Mouse (Mus musculus): ENCODE data around the gene Ccdc17. TPM values are rescaled to one million over a fixed set of nuclear protein-coding genes. Genes with fewer than 3 reads are reported as not detected.
A peak's percentile ranks its signal among the peaks of the same experiment; 100 is the strongest.

Ccdc17 gene
- polyA plus RNA-seq, 1 experiment from 2014 or later = 2.5 TPM

DNA sequence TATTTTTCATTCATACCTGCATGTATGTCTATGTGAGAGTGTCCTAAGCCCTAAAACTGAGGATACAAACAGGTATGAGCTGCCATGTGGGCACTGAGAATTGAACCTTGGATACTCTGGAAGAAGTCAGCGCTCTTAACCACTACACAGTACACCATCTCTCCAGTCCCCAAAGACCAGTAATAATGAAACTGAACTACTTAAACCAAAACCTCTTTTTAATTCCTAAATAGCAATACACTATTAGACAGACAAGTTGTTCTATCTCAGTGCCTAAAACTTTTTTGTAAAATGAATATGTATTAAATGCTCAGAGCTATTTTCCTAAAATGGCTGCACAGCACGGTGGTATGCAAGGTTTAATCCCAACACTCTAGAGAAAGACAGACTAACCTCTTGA, 18.8 kb downstream of the Ccdc17 start:
- no peak for ATAC-seq (ENCODE audit: insufficient number of reproducible peaks, insufficient read depth, low FRiP score, low TSS enrichment)
- Histone ChIP-seq H3K4me1 (no peaks in the 10 kb centered on the region), H3K36me3 (peaks cover 69% of the 10 kb centered on the region), H3K4me2 (replicated peaks) (no peak overlapping the region), H3K27me3 (no peaks in the 10 kb centered on the region), H3K9ac (no peak overlapping the region), H3K9me3 (no peaks in the 10 kb centered on the region), H3K4me3 (no peak overlapping the region), H3K27ac (no peak overlapping the region)
- 96% methylated on average over 2 of the region's 2 CpGs for WGBS

DNA sequence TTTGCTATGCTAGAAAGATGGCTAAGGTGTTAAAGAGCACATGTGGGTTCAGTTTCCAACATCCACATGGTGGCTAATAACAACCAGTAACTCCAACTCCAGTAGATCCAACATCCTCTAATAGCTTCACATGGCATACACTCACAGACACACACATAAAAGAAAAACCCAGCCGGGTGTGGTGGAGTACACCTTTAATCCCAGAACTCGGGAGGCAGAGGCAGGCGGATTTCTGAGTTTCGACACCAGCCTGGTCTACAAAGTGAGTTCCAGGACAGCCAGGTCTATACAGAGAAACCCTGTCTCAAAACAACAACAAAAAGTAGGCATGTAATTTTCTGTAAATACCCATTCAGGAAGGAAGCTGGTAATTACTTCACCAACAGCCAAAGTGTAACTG, 28.4 kb downstream of the Ccdc17 start:
- no peak for ATAC-seq (ENCODE audit: insufficient number of reproducible peaks, insufficient read depth, low FRiP score, low TSS enrichment)
- Histone ChIP-seq H3K27ac (no peak overlapping the region), H3K4me2 (replicated peaks) (peak overlapping the region; percentile 67; the same call in 1 of the 2 replicates), H3K36me3 (peaks cover 35% of the 10 kb centered on the region), H3K9me3 (no peaks in the 10 kb centered on the region), H3K4me1 (peaks cover 10% of the 10 kb centered on the region; the same call in 1 of the 2 replicates), H3K4me3 (peak overlapping the region; percentile 83; the same call in 1 of the 2 replicates), H3K9ac (no peak overlapping the region), H3K27me3 (no peaks in the 10 kb centered on the region)
- WGBS = 90% methylated on average over 4 of the region's 4 CpGs

DNA sequence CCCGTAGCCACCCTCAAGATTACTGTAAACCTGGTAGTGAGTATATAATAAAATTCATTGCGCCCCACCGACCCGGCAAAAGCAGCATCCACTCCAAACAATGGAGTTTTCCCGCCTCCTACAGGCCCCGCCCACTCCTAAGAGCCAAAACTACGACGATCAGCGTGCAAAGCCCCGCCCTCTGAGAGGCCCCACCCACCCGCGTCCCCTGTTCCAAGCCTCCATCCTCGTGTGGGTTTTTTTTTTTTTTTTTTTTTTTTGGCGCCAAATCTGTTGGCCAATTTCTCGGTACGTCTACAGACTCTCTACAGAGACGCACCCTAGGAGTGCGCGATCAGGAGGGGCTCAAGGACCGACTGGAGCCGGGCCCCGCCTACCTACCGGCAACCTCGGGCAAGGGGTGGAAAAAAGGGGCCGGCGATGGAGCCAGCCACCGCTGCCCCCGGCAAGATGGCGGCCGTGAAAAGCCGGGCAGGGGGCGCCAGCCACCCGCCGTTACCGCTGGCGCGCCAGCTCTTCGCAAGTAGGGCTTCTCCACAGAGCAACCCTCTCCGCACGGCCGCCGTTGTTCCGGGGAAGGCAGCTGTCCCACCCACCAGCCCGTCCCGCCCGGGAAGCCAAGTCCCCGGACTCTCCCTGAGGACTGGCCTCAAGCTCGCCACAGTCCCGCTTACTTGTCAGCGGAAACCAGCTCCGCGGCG, 30.4 kb downstream of the Ccdc17 start:
- Histone ChIP-seq H3K4me1 (peaks cover 10% of the 10 kb centered on the region; the same call in 1 of the 2 replicates), H3K4me3 (peak overlapping the region; percentile 83), H3K27me3 (no peaks in the 10 kb centered on the region), H3K9me3 (no peaks in the 10 kb centered on the region), H3K36me3 (peaks cover 17% of the 10 kb centered on the region), H3K4me2 (replicated peaks) (peak overlapping the region; percentile 67), H3K27ac (peak overlapping the region; percentile 94), H3K9ac (peak overlapping the region; percentile 88)
- WGBS = under 1% methylated on average over 52 of the region's 53 CpGs
- peak; percentile 68 for ATAC-seq (ENCODE audit: insufficient number of reproducible peaks, insufficient read depth, low FRiP score, low TSS enrichment)

DNA sequence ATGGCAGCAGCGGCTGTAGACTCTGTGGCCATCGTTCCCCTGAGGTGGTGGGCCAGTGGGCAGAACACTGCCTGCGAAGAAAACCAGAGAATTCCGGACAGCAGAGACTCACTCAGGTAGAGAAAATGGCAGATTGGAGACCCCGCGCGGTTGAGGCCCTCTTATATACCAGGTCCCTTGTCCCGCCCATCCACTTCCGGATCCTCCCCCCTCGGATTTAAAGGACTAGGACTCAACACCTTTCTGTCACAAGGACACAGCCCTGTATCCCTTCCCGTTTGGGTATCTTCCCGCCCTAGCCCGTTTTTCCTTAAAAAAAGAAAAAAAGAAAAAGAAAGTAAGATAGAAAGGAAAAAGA, 30.9 kb downstream of the Ccdc17 start:
- H3K4me3 ChIP-seq = peak overlapping the region; percentile 83
- ATAC-seq (ENCODE audit: insufficient number of reproducible peaks, insufficient read depth, low FRiP score, low TSS enrichment) = peak; percentile 91
- H3K9ac ChIP-seq = peak overlapping the region; percentile 88
- peaks cover 20% of the 10 kb centered on the region for H3K36me3 ChIP-seq
- under 1% methylated on average over 13 of the region's 13 CpGs for WGBS
- H3K9me3 ChIP-seq = no peaks in the 10 kb centered on the region
- no peaks in the 10 kb centered on the region for H3K27me3 ChIP-seq
- peak overlapping the region; percentile 67 for H3K4me2 ChIP-seq (replicated peaks)
- peaks cover 10% of the 10 kb centered on the region; the same call in 1 of the 2 replicates for H3K4me1 ChIP-seq
- H3K27ac ChIP-seq = peak overlapping the region; percentile 94

DNA sequence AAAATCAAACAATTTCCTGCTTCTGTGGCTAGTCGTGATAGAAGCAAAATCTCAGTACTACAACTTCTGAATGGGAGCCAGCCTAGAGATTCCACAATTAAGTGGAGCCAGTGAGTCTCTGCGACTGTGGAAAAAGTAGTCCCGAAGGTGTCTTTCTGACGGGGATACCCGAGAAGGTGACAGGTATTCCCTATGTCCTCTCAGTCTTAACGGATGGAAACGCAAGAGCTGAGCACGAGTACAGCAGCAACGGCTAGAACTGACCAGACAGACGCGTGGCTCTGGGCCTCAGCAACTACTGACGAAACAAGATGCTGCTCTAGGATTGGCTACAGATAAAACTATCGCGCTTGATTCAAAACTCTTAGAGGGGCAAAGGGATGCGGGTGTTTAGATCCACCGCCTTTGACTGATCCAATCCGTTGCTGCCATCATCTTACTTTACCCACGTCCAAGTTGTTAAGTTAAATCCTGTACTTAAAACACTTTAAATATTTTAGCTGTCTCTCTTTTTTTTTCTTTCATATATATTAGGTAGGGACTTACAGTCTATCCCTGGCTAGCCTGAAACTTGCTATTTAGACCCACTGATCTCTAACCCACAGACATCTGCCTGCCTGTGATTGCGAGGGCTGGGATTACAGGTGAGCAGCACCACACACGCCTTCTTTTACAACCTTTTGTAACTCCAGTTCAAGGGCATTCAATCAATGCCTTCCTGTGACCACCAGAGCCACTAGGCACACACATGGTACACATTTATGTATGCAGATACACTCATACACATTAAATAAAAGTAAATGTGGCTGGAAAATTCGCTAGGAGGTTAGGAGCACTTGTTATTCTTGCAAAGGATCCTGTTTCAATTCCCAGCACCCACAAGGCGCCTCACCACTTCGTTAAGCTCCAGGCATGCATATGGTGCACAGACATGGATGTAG, 31.5 kb downstream of the Ccdc17 start, which contains the start of gene Nasp:
Gene Nasp (minus strand): TSS at position 220 of the 941 bp plus-strand sequence.
- Histone ChIP-seq H3K27me3 (no peaks in the 10 kb centered on the region), H3K4me2 (replicated peaks) (peak within 1 kb of the TSS; percentile 67), H3K4me1 (peaks cover 10% of the 10 kb centered on the region; the same call in 1 of the 2 replicates), H3K27ac (peak within 1 kb of the TSS; percentile 94), H3K9ac (peak within 1 kb of the TSS; percentile 88), H3K36me3 (peaks cover 17% of the 10 kb centered on the region), H3K9me3 (no peaks in the 10 kb centered on the region), H3K4me3 (peak within 1 kb of the TSS; percentile 83)
- 7% methylated on average over 23 of the region's 23 CpGs for WGBS
- peak; percentile 89 for ATAC-seq (ENCODE audit: insufficient number of reproducible peaks, insufficient read depth, low FRiP score, low TSS enrichment)

DNA sequence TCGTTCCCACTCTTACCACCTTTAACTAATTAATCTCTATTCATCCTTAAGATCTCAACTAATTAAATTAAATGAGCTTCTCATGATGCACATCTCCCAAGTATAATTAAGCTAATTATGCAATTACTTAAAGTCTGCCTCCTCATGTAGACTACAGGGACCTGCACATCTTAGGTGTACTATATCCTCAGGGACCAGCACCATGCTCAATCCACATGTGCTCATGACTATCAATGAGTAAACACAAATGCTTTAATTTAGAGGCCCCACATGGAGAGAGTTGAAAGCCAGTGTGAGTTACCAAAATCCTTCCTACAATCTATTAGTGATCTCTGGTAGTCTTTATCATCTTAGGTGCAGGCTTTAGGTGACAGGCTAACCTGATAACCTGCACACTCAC, 38.7 kb downstream of the Ccdc17 start:
- Histone ChIP-seq H3K9ac (no peak overlapping the region), H3K4me1 (no peaks in the 10 kb centered on the region), H3K9me3 (no peaks in the 10 kb centered on the region), H3K4me3 (no peak overlapping the region), H3K27ac (no peak overlapping the region), H3K27me3 (no peaks in the 10 kb centered on the region), H3K36me3 (peaks cover 61% of the 10 kb centered on the region), H3K4me2 (replicated peaks) (no peak overlapping the region)
- no peak for ATAC-seq (ENCODE audit: insufficient number of reproducible peaks, insufficient read depth, low FRiP score, low TSS enrichment)
- WGBS = 83% methylated on average over 1 of the region's 1 CpGs

DNA sequence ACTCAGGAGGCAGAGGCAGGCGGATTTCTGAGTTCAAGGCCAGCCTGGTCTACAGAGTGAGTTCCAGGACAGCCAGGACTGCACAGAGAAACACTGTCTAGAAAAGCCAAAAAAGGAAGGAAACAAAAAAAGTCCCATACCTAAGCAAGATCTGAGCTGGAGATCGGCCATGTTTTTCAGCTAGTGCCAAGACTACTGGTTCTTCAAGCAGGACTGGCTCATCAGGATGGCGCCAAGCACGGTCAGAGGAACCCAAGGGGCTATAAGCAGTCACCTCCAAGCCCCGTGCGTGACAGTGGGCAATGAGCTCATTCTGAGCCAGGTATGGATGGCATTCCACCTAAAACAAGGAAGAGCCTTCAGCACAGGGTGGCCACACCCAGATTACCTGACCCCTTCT, 42.4 kb downstream of the Ccdc17 start:
- no peak overlapping the region for H3K9ac ChIP-seq
- H3K9me3 ChIP-seq = no peaks in the 10 kb centered on the region
- H3K27ac ChIP-seq = no peak overlapping the region
- 96% methylated on average over 6 of the region's 6 CpGs for WGBS
- no peak overlapping the region for H3K4me2 ChIP-seq (replicated peaks)
- peaks cover 91% of the 10 kb centered on the region for H3K36me3 ChIP-seq
- H3K27me3 ChIP-seq = no peaks in the 10 kb centered on the region
- no peak overlapping the region for H3K4me3 ChIP-seq
- H3K4me1 ChIP-seq = no peaks in the 10 kb centered on the region
- ATAC-seq (ENCODE audit: insufficient number of reproducible peaks, insufficient read depth, low FRiP score, low TSS enrichment) = 0 out of 2 replicates have a peak, but pooled peaks have one; percentile 15

DNA sequence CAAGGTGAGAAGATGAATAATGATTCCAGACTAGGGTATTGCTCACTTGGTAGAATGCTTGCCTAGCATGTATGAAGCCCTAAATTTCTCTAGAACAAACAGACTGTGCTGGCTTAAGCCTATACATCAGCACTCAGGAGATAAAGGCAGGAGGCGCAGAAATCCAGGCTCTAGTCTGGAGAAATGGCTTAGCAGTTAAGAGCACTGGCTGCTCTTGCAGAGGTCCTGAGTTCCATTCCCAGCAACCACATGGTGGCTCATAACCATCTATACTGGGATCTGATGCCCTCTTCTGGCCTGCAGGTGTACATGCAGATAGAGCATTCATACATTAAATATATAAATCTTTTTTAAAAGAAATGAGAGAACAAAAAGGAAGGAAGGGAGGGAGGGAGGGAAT, 45.6 kb downstream of the Ccdc17 start:
- H3K9me3 ChIP-seq = no peaks in the 10 kb centered on the region
- 100% methylated on average over 1 of the region's 1 CpGs for WGBS
- no peak for ATAC-seq (ENCODE audit: insufficient number of reproducible peaks, insufficient read depth, low FRiP score, low TSS enrichment)
- H3K27ac ChIP-seq = no peak overlapping the region
- H3K36me3 ChIP-seq = peaks cover 87% of the 10 kb centered on the region
- no peak overlapping the region for H3K4me2 ChIP-seq (replicated peaks)
- H3K4me3 ChIP-seq = no peak overlapping the region
- H3K9ac ChIP-seq = no peak overlapping the region
- H3K4me1 ChIP-seq = 0 out of 2 replicates have a peak, but pooled peaks cover 3% of the 10 kb centered on the region
- H3K27me3 ChIP-seq = no peaks in the 10 kb centered on the region

DNA sequence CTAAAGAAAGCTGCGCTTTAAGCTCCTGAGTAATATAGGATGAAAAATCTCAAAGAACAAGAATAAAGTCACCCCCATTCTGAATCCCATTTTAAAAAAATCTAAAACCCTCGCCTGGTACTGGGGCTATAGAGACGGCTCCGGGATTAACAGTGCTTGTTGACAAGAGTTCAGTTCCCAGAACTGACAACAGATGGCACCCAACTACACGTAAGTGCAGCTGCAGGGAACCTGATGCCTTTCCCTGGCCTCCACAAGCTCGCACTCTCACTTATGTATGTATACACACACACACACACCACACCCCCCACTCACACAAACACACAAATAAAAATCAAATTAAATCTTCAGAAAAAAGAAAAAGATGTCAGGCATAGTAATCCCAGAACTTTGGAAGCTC, 47.9 kb downstream of the Ccdc17 start:
- Histone ChIP-seq H3K4me2 (replicated peaks) (no peak overlapping the region), H3K36me3 (peaks cover 86% of the 10 kb centered on the region), H3K4me1 (peaks cover 10% of the 10 kb centered on the region; the same call in 1 of the 2 replicates), H3K4me3 (no peak overlapping the region), H3K9me3 (no peaks in the 10 kb centered on the region), H3K27me3 (no peaks in the 10 kb centered on the region), H3K9ac (no peak overlapping the region), H3K27ac (no peak overlapping the region)
- 64% methylated on average over 6 of the region's 6 CpGs for WGBS
- no peak for ATAC-seq (ENCODE audit: insufficient number of reproducible peaks, insufficient read depth, low FRiP score, low TSS enrichment)

DNA sequence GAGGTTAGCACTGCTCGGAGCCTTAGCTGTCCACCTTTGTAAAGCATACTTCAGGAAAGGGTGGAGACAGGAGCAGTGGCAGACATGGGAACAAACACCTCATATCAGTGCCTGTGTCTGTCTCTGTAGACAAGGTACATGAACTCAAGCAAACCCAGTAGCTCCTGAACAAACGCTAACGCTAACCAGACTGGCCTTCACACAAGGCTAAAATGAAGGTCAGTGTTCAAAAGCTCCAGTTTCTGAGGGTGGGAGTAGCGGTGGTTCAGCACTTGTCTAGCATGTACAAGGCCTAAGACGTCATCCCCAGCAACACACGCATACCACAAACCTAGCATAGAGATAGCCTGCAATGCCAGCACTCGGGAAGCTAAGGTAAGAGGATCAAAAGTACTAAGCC, 49.2 kb downstream of the Ccdc17 start:
- no peak overlapping the region for H3K4me3 ChIP-seq
- no peaks in the 10 kb centered on the region for H3K9me3 ChIP-seq
- H3K27me3 ChIP-seq = no peaks in the 10 kb centered on the region
- H3K9ac ChIP-seq = no peak overlapping the region
- H3K4me1 ChIP-seq = peaks cover 19% of the 10 kb centered on the region
- no peak for ATAC-seq (ENCODE audit: insufficient number of reproducible peaks, insufficient read depth, low FRiP score, low TSS enrichment)
- H3K27ac ChIP-seq = no peak overlapping the region
- H3K4me2 ChIP-seq (replicated peaks) = no peak overlapping the region
- WGBS = 84% methylated on average over 7 of the region's 7 CpGs
- H3K36me3 ChIP-seq = peaks cover 80% of the 10 kb centered on the region

DNA sequence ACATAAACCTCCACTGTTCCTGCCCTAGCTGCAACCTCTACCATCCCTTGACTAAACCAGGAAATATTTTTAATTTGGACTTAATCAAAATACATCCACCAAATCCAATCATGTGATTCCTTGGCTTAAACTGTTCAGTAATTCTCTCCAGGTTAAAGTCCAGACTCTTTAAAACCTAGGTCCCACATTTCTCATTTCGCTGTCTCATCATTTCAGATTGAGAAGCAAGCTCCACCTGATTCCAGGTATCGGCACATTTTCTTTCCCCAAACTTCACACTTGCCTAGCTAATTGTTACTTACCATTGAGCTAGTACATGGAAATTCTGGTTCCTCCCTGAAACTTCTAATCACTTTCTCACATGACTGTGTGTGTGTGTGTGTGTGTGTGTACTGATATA, 53.0 kb downstream of the Ccdc17 start:
- WGBS = 93% methylated on average over 2 of the region's 2 CpGs
- H3K36me3 ChIP-seq = peaks cover 46% of the 10 kb centered on the region
- no peaks in the 10 kb centered on the region for H3K9me3 ChIP-seq
- no peak for ATAC-seq (ENCODE audit: insufficient number of reproducible peaks, insufficient read depth, low FRiP score, low TSS enrichment)
- peaks cover 19% of the 10 kb centered on the region for H3K4me1 ChIP-seq
- H3K9ac ChIP-seq = no peak overlapping the region
- no peak overlapping the region for H3K27ac ChIP-seq
- H3K4me2 ChIP-seq (replicated peaks) = peak overlapping the region; percentile 74
- H3K27me3 ChIP-seq = no peaks in the 10 kb centered on the region
- H3K4me3 ChIP-seq = peak overlapping the region; percentile 95; the same call in 1 of the 2 replicates

All from embryonic facial prominence, embryonic 12.5 days (tissue).